Mouse (Mus musculus) embryonic facial prominence, embryonic 15.5 days (tissue): ENCODE measurements around the gene Tekt1. TPM values are rescaled to one million over a fixed set of nuclear protein-coding genes. Genes with fewer than 3 reads are reported as not detected.

ENCODE experiments used
- ATAC-seq: fragments of 200-750 bp; cut with Nextera tagmentation; 2 replicates; pipeline ENCODE4 v1.8.0; 2017; ENCODE audit warnings: low read depth, moderate TSS enrichment; ENCODE audit not compliant: insufficient number of reproducible peaks, low FRiP score, low TSS enrichment
- H3K27ac ChIP-seq: fragments of 300-500 bp; sonication (generic); replicated peaks from 2 replicates; pipeline ENCODE4 v1.5.1; 2015; ENCODE audit warnings: mild to moderate bottlenecking, inconsistent platforms
- H3K27me3 ChIP-seq: fragments of 300-500 bp; sonication (generic); 2 replicates; pipeline ENCODE4 v1.6.1; 2015; ENCODE audit warnings: inconsistent platforms
- H3K36me3 ChIP-seq: fragments of 300-500 bp; sonication (generic); 2 replicates; pipeline ENCODE4 v1.6.1; 2015; ENCODE audit warnings: mild to moderate bottlenecking, inconsistent platforms
- H3K4me1 ChIP-seq: fragments of 300-500 bp; sonication (generic); 2 replicates; pipeline ENCODE4 v1.6.1; 2015; ENCODE audit warnings: inconsistent platforms
- H3K4me2 ChIP-seq: fragments of 300-500 bp; sonication (generic); replicated peaks from 2 replicates; pipeline ENCODE4 v1.6.1; 2015; ENCODE audit warnings: mild to moderate bottlenecking, inconsistent platforms
- H3K4me3 ChIP-seq: fragments of 300-500 bp; sonication (generic); replicated peaks from 2 replicates; pipeline ENCODE4 v1.5.1; 2015; ENCODE audit warnings: mild to moderate bottlenecking, inconsistent platforms
- H3K9ac ChIP-seq: fragments of 300-500 bp; sonication (generic); 2 replicates; pipeline ENCODE4 v1.6.1; 2015; ENCODE audit warnings: inconsistent platforms
- H3K9me3 ChIP-seq: fragments of 300-500 bp; sonication (generic); replicated peaks from 2 replicates; pipeline ENCODE4 v1.6.1; 2016; ENCODE audit warnings: inconsistent platforms
- WGBS: fragments of 180-500 bp; shearing (Covaris S2); methylation state at CpG from one replicate; pipeline ENCODE4 v1.1.7; 2015; 5-methylcytosine and 5-hydroxymethylcytosine counted together
- polyA plus RNA-seq: library from polyadenylated mRNA; unstranded; fragments of >200 nt; fragmentation: Nextera tagmentation; extraction: Ambion mirVana; gene quantifications from 2 replicates; pipeline ENCODE4 v1.2.1, GENCODE M21; 2015

Gene Tekt1
- 20.6 and 40.5 TPM in 2 replicates for polyA plus RNA-seq

DNA sequence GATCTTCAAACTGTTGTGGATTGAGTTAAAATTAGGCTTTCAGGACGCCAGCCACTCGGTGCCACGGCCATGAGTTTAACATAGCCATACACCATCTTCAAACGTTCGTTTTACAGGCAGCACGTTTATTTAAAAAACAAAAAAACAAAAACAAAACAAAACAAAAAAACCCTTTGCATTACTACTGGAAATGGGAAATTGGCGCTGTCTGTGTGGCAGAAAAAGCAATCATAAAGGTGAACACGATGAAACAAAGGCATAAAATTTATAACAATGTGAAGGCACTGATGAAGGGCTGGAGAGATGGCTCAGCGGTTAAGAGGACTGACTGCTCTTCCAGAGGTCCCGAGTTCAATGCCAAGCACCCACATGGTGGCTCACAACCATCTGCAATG, at the start of gene Tekt1:
Tekt1 (minus strand) TSS at position 96 of the 395 bp plus-strand sequence.
- WGBS = 30% methylated on average over 10 of the region's 10 CpGs
- Histone ChIP-seq H3K27ac (no peak within 1 kb of the TSS), H3K36me3 (no peaks in the 10 kb centered on the region), H3K27me3 (no peaks in the 10 kb centered on the region), H3K4me3 (peak within 1 kb of the TSS; percentile 48), H3K9ac (peak within 1 kb of the TSS; percentile 39), H3K4me1 (peaks cover 15% of the 10 kb centered on the region), H3K9me3 (no peaks in the 10 kb centered on the region), H3K4me2 (peak within 1 kb of the TSS; percentile 88)
- no peak for ATAC-seq

DNA sequence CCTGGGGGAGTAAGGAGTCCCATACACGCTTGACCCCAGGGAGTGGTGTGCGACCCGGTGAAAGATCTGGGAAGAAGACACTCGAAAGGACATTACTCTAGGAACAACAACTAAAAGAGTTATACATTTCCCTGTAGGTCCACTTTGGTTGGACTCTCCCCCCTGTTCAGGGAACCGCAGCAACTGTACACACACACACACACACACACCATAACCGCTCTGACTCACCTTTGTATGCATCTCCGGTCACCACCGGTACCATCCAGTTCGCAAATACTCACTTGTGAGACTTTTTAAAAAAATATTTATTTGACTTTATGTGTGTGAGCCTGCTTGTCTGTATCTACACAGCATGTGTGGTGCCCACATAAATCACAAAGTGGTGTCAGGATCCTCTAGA, 49.7 kb upstream of the Tekt1 start:
- WGBS = 36% methylated on average over 9 of the region's 9 CpGs
- peak overlapping the region; percentile 67 for H3K4me3 ChIP-seq
- H3K27me3 ChIP-seq = 0 out of 2 replicates have a peak, but pooled peaks cover 9% of the 10 kb centered on the region
- no peak overlapping the region for H3K9ac ChIP-seq
- H3K27ac ChIP-seq = no peak overlapping the region
- no peaks in the 10 kb centered on the region for H3K9me3 ChIP-seq
- H3K4me1 ChIP-seq = peaks cover 37% of the 10 kb centered on the region
- no peaks in the 10 kb centered on the region for H3K36me3 ChIP-seq
- no peak for ATAC-seq
- H3K4me2 ChIP-seq = peak overlapping the region; percentile 99

DNA sequence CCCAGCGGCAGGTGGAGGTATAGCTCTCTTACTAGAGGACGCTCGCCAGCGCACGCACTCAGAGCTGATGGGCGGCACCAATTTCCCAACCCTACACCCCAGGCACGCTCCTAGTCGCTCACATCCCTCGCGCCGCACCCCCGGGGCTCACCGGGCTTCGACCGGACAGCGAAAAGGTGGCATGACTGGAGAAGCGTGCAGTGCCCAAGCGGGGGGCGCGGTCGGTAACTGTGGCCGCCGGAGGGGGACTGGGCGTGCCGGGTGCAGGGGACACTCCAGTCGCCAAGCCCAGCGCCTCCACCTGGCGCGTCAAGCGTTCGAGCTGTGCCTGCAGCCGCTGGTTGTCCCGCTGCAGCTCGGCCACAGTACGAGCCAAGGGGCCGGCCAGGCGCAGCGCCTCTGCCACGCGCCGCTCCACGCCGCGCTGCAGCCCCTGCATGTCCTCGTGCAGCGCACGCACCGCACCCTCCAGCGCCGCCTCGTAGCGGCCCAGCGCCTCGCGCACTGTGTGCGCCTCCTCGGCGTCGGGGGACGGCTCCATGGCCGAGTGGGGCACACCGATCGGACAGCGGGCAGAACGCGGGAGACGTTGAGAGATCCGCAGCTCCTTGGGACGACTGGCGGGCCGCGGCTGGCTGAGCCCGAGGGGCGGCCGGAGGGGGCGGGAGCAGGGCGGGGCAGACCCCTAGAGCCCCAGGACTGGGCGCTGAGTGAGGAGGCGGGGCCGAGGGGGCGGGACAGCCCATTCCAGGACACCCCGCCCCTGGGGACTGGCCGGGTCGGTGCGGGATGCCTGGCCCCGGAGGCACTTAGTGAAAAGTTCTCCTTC, 49.1 kb upstream of the Tekt1 start, which contains the start of gene Smtnl2:
Smtnl2 (minus strand) TSS at position 621 of the 829 bp plus-strand sequence.
- no peaks in the 10 kb centered on the region for H3K36me3 ChIP-seq
- 0 out of 2 replicates have a peak, but pooled peaks cover 9% of the 10 kb centered on the region for H3K27me3 ChIP-seq
- under 1% methylated on average over 82 of the region's 86 CpGs for WGBS
- peak within 1 kb of the TSS; percentile 43 for H3K9ac ChIP-seq
- ATAC-seq = peak; percentile 90
- peak within 1 kb of the TSS; percentile 48 for H3K27ac ChIP-seq
- H3K4me2 ChIP-seq = peak within 1 kb of the TSS; percentile 99
- H3K4me1 ChIP-seq = peaks cover 38% of the 10 kb centered on the region
- H3K9me3 ChIP-seq = no peaks in the 10 kb centered on the region
- H3K4me3 ChIP-seq = peak within 1 kb of the TSS; percentile 67

DNA sequence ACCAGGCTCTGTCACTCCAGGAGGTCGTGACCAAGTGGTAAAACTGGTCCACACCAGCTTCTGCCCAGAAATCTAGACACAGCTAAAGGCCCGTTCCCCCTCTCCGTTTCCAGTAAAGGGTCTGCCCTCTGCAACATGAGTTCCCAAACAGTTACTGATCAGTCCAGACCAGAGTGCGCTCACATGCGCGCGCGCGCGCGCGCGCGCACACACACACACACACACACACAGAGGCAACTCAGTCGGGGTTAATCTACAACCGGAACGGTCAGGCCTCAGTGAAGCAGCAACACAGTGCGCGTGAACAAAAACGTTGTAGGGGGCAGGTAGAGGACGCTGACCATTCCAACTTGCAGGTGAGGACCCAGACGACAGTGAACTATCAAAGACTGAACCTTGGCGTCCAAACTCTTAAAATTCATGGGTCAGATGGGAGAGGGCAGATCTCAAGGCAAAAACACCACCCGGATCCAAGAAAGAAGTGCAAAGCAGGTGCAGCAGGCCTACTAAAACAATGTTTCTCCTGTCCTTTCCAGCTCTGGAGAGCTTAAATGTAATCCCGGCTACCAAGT, 48.4 kb upstream of the Tekt1 start:
- H3K4me1 ChIP-seq = peaks cover 44% of the 10 kb centered on the region
- H3K4me2 ChIP-seq = peak overlapping the region; percentile 99
- H3K9ac ChIP-seq = peak overlapping the region; percentile 43
- H3K27me3 ChIP-seq = 0 out of 2 replicates have a peak, but pooled peaks cover 9% of the 10 kb centered on the region
- H3K9me3 ChIP-seq = no peaks in the 10 kb centered on the region
- peak overlapping the region; percentile 67 for H3K4me3 ChIP-seq
- WGBS = 2% methylated on average over 25 of the region's 25 CpGs
- H3K36me3 ChIP-seq = no peaks in the 10 kb centered on the region
- peak overlapping the region; percentile 48; the same call in 1 of the 2 replicates for H3K27ac ChIP-seq
- ATAC-seq = no peak

DNA sequence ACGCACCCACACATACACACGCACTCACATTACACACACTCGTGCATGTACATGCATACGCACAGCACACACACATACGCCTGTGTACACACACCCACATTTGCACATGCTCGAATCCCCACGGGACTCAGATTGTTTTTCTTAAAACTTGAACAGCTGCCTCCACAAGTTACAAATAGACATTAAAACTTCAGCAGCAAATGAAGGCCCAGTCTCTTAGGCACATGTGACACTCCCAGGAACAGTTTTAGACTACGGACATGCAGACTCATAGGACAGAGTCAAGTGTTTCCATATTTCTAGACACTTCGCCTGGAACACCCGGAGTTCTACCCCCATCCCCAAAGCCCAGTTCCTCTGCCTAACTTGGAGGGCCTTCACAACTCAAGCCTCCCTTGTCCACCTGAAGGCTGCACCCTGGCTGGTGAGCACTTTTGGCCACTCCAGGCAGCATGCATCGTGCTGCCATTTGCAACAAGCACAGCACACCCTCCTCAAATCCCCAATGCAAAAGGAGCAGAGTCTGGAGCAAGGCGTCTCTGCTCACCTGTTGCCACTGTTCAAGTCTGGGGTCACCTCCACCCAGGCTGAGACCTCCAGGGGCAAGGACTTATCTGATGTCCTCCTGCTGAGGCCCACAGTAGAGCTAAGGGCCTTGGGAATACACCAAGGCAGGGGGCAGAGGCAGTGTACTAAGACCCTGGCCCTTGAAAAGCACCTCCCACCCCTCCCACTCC, 47.6 kb upstream of the Tekt1 start:
- no peak for ATAC-seq

DNA sequence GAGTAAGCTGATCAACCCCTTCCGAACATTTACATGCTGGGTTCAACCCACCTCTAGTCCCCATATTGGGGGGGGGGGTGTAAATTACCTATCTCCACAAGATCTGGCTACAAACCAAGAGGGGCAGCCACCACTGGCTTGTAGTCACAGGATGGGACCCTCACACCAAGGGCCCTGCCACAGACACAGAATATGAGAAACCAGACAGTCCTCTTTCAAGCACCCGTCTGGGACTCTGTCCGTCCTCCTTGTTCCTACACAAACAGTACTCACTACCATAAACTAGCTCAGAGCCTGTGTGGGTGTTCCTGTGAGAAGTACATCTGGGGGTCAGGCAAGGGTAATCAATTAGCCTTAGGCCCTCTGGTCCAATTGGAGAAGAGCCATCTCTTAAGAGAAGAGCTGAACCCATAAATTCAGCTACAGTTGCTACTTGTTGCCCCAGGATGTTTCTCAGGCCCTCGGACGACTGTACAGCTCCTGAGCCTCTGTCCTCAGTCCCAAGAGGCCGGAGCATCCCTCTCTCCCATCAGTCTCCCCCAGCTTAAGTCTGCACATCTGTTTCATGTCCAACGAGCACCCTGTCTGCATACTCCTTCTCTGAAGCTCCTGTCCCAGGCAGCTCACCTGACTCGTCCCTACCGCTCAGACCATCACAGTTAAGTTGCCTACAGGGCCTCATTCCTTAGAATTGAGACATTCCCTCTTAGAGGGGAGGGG, 46.4 kb upstream of the Tekt1 start:
- Histone ChIP-seq H3K4me1 (peaks cover 44% of the 10 kb centered on the region), H3K27me3 (0 out of 2 replicates have a peak, but pooled peaks cover 3% of the 10 kb centered on the region), H3K36me3 (no peaks in the 10 kb centered on the region), H3K4me3 (peak overlapping the region; percentile 67; the same call in 1 of the 2 replicates), H3K4me2 (peak overlapping the region; percentile 99), H3K27ac (no peak overlapping the region), H3K9ac (no peak overlapping the region), H3K9me3 (no peaks in the 10 kb centered on the region)
- no peak for ATAC-seq
- 53% methylated on average over 9 of the region's 9 CpGs for WGBS

More for the DNA sequence above, 47.6 kb upstream of the Tekt1 start:
- no peaks in the 10 kb centered on the region for H3K36me3 ChIP-seq
- H3K4me2 ChIP-seq = peak overlapping the region; percentile 99
- 69% methylated on average over 12 of the region's 12 CpGs for WGBS
- no peaks in the 10 kb centered on the region for H3K9me3 ChIP-seq
- peaks cover 44% of the 10 kb centered on the region for H3K4me1 ChIP-seq
- H3K9ac ChIP-seq = no peak overlapping the region
- H3K27me3 ChIP-seq = 0 out of 2 replicates have a peak, but pooled peaks cover 9% of the 10 kb centered on the region
- peak overlapping the region; percentile 67 for H3K4me3 ChIP-seq
- peak overlapping the region; percentile 12; the same call in 1 of the 2 replicates for H3K27ac ChIP-seq

DNA sequence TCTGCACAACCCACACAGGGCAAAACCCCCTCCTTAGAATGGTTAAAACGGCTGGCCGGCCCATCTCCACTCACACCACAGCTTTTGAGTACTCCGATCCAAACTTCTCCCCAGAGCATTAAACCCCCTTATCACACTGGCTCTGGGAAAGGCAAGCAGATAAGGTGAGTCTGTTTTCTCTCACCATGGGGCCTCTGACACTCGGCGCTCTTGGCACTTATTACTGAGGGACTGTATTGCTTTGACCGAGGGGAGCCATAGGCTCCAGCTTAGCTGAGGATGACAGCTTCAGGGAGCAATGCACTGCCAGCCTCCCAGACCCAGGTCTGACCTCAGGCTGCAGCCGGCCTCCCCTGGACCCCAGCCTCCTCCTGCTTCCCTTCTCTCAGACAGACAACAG, 45.3 kb upstream of the Tekt1 start:
- Histone ChIP-seq H3K4me3 (no peak overlapping the region), H3K4me1 (peaks cover 37% of the 10 kb centered on the region), H3K9ac (no peak overlapping the region), H3K27me3 (0 out of 2 replicates have a peak, but pooled peaks cover 3% of the 10 kb centered on the region), H3K9me3 (no peaks in the 10 kb centered on the region), H3K36me3 (no peaks in the 10 kb centered on the region), H3K27ac (no peak overlapping the region), H3K4me2 (no peak overlapping the region)
- ATAC-seq = no peak
- 33% methylated on average over 7 of the region's 7 CpGs for WGBS

DNA sequence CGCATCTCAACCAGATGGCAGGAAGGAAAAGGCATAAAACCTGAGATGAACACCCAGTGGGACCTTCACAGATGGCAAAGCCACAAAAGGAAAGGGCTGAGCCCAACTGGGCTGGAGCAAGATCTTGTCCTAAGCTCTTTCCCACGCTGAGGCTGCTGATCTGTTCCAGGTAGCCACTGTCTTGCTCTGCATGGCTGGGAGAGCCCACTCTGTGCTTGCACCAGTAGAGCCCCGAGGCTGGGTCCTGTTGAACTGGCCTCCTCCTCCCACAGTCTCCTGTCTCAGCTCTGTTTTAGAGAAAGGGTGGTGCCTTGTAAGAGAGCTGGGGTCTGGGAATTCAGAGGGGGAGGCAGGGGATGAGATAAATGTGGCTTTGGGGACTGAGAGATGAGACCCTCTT, 44.8 kb upstream of the Tekt1 start:
- H3K4me3 ChIP-seq = no peak overlapping the region
- no peak for ATAC-seq
- peaks cover 37% of the 10 kb centered on the region for H3K4me1 ChIP-seq
- no peaks in the 10 kb centered on the region for H3K9me3 ChIP-seq
- no peak overlapping the region for H3K9ac ChIP-seq
- no peak overlapping the region for H3K27ac ChIP-seq
- 0 out of 2 replicates have a peak, but pooled peaks cover 3% of the 10 kb centered on the region for H3K27me3 ChIP-seq
- no peaks in the 10 kb centered on the region for H3K36me3 ChIP-seq
- 23% methylated on average over 3 of the region's 3 CpGs for WGBS
- no peak overlapping the region for H3K4me2 ChIP-seq

DNA sequence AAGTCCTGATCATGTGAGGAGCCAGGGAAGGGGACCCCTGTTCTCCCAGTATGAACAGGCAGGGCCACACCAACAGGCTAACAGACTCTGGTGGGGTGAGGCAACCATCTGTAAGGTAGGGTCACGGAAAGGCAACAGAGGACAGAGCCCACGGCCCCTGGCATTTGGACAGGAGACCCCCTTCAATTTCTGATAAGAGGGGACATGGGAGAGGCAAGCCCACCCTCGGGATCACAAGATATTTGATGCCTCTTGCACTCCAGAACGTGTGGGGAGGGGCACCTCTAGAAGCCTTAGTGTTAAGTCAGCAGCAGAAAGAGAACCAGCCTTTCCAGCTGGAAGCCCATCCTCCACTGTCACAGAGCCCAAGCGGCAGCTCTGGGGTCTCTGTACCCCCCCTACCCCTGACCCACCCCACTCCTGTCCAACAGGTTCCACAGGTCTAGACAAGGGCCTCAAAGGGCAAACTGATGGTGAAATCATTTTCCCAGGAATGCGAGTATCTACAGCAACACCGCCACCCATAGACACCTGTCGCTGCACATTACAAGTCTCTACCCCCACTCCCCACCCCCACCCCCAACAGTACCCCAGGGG, 43.9 kb upstream of the Tekt1 start:
- no peak for ATAC-seq
- Histone ChIP-seq H3K4me3 (no peak overlapping the region), H3K9me3 (no peaks in the 10 kb centered on the region), H3K36me3 (no peaks in the 10 kb centered on the region), H3K27me3 (0 out of 2 replicates have a peak, but pooled peaks cover 3% of the 10 kb centered on the region), H3K27ac (0 out of 2 replicates have a peak overlapping the region, but pooled peaks have one; percentile 19), H3K4me1 (peaks cover 36% of the 10 kb centered on the region), H3K4me2 (no peak overlapping the region), H3K9ac (no peak overlapping the region)
- WGBS = 55% methylated on average over 8 of the region's 8 CpGs

DNA sequence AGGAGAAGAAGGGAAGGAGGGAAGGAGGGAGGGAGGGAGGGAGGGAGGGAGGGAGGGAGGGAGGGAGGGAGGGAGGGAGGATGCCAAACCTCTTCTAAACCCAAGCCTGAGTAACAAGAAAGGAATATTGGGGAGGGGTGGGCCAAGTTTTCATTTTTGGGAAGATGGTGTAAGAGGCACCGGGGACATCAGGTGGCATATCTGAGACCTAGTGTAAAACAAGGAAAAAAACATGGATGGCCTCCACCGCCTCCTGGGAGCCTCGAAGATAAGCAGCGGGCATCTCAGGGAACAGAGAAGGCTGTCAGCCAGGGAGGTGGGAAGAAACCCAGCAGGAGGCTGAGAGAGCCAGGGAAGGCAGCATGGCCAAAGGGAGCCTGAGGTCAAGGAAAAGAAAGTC, 43.3 kb upstream of the Tekt1 start:
- Histone ChIP-seq H3K4me1 (peaks cover 30% of the 10 kb centered on the region), H3K36me3 (no peaks in the 10 kb centered on the region), H3K9ac (no peak overlapping the region), H3K27me3 (no peaks in the 10 kb centered on the region), H3K4me2 (no peak overlapping the region), H3K9me3 (no peaks in the 10 kb centered on the region), H3K27ac (peak overlapping the region; percentile 19; the same call in 1 of the 2 replicates), H3K4me3 (no peak overlapping the region)
- no peak for ATAC-seq
- WGBS = 61% methylated on average over 4 of the region's 4 CpGs
